Mouse (Mus musculus) megakaryocyte, embryonic 14.5 days (primary cell): ENCODE results near the gene Efna3.

Source experiments
- FLI1 ChIP-seq: IDR thresholded peaks from 2 replicates; pipeline ENCODE4 v1.6.1; 2012; ENCODE audit warnings: low read length, inconsistent platforms, mixed read lengths
- GATA1 ChIP-seq: IDR thresholded peaks from 3 replicates; pipeline ENCODE4 v1.6.1; 2012; ENCODE audit warnings: mixed read lengths, low read length, inconsistent platforms, borderline replicate concordance

DNA sequence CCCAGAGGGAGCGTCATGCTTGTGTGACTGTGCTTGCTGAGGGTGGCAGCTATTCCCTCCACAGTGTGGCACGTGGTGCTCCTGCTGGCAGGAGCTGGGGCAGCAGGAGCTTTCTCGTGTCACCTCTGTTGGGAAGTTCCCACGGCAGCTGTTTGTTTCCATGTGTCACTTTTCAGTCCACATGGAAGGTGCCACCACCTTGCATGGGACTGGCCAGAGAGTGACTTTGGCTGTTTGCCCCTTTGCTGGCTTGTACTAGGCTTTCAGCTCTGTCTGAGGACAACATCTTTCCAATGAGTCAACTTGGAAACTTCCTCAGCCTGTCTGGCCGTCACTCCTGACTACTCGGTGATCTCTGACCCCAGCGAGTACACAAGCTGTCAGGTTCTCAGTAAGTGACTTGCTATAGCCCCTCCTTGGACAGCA lies 34.2 kb downstream of the Efna3 start:
- TF ChIP-seq GATA1 (no peak), FLI1 (no peak)
